Mouse (Mus musculus) spleen, postnatal 4 days (tissue): ENCODE measurements at regions not wholly inside any gene's neighbourhood (a gene's known extent, or its start where the extent isn't known, plus 50 kb on each side); places are given as distances from the start of the nearest gene placed in this dataset.

Experiments
- DNase-seq, 2 experiments: peaks; one replicate each; pipeline ENCODE4 v3.0.0; 2022; ENCODE audit warnings: low spot score in 2 of 2

DNA sequence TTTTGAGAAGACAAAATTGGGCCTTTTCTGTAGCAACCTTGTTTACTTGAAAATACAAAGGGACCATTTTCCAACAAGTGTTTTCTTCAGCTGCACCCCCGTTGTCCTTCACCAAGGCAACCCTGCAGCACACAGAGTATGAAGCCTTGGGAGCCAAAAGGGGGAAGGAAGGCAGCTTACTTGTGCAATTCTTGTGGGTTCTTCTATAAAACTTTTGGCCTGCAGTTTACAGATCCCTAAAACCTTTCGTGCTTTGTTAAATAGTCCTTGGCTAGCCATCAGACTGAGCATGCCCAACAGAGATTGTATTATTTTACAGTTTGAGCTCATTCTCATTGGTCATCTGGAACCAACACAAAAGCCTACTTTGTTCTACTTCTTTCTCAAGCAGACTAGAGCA is 140.6 kb upstream of the H2al1a start:
- no peak for DNase-seq

DNA sequence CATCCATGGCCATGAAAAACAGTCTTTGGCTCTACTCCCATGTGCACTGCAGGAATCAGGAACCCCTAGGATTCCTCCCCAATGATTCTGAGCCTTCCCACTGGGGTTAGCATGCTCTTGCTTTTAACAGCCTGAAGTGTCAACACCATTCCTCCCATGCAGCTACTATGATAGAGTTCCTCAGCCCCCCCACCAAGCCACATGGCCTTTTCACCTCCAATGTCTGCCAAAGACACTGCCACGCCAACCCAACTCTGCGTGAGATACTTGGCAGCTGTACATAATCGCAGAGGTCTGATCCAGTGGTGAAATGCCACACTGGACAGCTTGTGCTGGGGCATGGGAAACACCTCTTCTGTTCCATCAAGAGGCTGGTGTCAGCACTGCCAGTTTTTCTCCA is 128.6 kb upstream of the H2al1a start:
- DNase-seq = no peak

DNA sequence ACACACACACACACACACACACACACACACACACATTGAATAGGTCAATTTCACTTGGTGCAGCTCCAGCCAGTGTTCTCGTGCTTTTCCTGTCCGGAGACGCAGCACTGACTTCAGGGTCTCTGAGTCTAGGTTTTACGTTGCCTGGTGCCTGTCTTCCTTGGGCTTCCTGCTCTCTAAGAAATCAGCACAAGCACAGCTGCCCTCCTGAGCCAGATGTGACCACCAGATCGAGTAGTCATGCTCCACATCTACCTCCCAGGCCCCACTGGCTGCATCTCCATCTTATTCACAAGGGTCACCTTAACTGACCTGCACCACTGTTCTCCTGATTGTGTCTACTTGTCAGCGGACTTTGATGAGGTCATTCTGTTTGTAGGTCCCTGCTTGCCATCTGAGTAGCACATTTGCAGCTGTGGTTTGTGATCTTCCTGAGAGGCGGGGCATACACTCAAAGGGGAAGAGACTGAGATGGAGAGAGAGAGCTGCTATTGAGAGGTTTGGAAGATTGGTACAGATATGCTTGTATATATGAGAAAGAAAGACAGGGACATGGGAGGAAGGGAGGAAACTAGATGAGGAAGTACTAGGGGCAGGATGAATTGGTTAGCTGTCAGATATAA is 118.8 kb upstream of the H2al1a start:
- no peak for DNase-seq

DNA sequence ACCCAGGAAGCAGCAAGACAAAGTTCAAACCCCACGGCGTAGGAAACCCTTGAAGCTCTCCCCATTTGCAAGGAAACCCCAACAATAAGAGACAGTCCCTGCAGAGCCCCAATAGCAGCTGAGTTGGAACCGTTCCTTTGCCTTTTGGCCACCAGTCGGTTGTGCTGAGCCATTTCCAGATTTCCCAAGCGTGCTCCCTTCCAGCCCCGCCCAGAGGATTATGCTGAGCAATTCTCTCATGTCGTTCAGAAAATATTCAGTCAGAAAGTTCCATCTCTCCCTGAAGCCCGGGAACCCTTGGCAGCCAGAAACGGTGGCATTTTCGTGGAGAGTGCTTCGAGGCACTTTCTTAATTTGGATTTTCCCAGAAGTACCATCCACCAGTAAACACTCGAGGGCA is 117.2 kb upstream of the H2al1a start:
- DNase-seq = no peak

DNA sequence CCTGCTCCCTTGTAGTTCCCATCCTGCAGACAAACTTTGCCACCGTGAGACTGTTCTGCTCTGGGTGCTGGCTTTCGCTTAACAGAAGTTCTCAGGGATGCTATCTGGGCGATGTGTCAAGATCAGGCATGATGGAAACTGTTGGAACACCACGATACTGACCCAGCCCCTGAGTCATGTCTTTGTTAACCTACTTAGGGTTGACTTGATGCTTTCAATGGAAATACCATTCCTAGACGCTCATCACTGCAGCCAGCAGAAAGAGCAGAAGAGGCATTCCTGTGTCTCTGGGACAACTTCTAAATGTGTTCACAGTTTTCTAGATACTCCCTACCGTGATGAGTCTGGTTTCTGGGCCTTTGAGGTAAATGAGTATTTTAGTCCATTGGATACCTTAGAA is 108.2 kb upstream of the H2al1a start:
- no peak for DNase-seq

DNA sequence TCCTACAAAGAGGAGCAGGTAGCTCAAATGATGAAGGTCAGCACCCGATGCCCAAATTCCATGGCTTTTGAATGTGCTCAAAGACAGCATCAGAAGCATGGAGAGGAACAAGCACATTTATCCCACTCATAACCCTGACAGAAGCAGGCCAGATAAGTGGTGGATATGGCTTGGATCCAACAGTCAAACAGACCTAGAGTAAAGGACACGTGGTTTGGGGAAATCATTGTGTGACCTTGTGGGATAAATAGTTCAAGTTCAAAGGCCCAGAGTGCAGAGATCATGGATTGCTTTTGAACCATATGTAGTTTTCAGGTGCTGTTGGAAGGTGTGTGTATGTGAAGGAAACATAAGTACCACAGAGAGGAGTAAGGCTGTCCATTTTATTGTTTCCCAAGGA is 94.9 kb upstream of the H2al1a start:
- no peak for DNase-seq

DNA sequence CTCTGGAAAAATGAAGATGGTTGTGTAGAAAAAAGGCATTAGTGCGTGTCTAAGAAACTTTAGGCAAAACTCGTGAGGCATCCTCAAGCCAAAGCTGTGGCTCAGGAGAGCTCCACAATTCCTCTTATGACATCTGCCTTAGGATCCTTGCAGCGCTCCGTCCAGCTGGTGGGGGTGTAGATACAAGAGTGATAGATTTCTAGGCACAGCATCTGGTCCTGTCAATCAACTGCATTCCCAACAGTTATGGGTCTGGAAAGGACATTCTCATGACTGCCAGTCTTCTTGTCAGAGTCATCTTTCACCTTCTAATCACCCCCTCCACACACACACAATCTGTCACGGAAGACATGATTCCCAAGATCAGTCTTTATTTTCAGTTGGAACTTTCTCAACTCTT is 89.2 kb upstream of the H2al1a start:
- no peak for DNase-seq

DNA sequence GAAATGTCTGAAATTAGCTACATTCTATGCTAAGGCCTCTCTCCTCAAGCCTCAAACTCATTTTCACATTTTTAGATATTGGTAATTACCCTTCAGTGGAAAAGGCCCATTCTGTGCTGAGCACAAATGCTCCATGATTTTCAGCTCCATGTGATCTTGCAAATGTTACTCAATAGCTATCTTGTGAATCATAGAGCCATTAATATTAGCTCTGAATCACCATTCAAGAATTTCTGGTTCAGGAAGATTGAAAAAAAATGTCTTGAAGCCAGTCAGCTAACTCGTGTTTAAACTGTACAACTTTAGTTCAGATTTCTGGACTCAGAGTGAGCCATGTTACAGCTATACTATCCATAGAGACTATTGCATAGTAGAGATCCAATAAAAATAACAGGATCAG is 86.2 kb upstream of the H2al1a start:
- DNase-seq = no peak

DNA sequence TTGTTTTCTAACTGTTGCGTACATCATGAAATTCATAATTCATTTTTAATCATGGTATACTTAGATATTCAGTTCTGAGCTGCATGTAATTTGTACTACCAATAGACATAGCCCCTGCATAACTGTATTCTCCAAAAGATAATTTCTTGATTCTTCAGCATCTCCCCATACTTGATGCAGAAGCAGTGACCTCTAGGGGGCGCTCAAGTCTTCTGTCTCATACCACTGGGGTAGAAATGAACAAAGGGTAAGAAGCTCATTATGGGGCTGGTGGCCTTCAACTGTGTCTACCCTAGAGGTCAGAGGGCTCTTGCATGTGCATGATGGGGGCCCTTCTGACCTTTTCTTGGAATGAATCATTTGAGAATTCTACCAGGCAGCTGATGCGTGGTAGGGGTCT is 85.6 kb upstream of the H2al1a start:
- peak; percentile 18 to 71 for DNase-seq

DNA sequence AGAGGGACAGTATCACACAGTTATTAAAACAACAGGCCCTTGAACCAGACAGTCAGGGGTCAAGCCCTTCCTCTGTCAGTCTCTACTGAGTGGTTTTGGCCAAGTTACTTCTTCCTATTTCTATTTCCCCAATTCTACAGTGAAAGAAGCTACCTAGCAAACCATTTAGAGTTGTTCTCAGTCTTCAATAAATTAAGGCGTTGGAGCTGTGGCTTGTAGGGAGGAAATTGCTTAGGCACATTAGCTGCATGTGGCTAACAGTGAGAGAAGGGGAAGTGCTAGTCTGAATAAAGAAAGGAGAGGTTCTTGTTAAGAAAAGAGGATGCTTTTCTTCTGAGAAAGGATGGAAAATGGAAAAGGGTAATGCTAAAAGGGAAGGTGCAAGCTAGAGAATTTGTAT is 60.0 kb upstream of the H2al1a start:
- DNase-seq = no peak

DNA sequence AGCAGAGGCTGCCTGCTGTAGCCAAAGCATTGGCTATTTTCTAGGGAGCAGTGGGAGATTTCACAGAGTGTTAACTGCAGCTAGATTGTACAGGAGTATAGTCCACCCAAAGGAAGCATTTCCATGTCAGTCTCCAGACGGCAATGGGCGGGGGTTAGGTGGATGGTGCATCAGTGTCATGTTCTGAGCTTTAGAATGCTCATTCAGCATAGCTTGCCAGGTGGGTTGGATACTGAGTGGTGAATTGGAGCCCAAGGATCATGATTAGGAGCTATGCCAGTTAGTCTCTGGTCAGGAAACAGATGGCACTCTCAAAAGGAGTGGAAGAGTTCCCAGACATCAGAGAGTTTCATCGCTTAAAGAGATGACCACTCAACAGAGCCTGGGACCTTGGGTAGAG is 53.5 kb upstream of the H2al1a start:
- no peak for DNase-seq
